Mouse (Mus musculus): ENCODE measurements at regions not wholly inside any gene's neighbourhood (a gene's known extent, or its start where the extent isn't known, plus 50 kb on each side); places are given as distances from the start of the nearest gene placed in this dataset.

GRCm38 (mm10) chr9:88068881-88069304 is 258.1 kb upstream of the Nt5e start:
- no peak for DNase-seq (ENCODE audit: low read depth)

GRCm38 (mm10) chr9:88069834-88070233 is 257.2 kb upstream of the Nt5e start:
- DNase-seq (ENCODE audit: low read depth): no peak

- no peak for DNase-seq (ENCODE audit: low read depth)
Observed at GRCm38 (mm10) chr9:88073165-88073564, 253.8 kb upstream of the Nt5e start.

- no peak for DNase-seq (ENCODE audit: low read depth)
Observed at GRCm38 (mm10) chr9:88073579-88073978, 253.4 kb upstream of the Nt5e start.

GRCm38 (mm10) chr9:88082931-88083479 is 244.0 kb upstream of the Nt5e start:
- no peak for DNase-seq (ENCODE audit: low read depth)

GRCm38 (mm10) chr9:88085181-88085816 is 241.7 kb upstream of the Nt5e start:
- DNase-seq (ENCODE audit: low read depth): no peak

GRCm38 (mm10) chr9:88085866-88086265 is 241.1 kb upstream of the Nt5e start:
- no peak for DNase-seq (ENCODE audit: low read depth)

- no peak for DNase-seq (ENCODE audit: low read depth)
Observed at GRCm38 (mm10) chr9:88091781-88092527, 235.0 kb upstream of the Nt5e start.

GRCm38 (mm10) chr9:88092561-88092960 is 234.4 kb upstream of the Nt5e start:
- DNase-seq (ENCODE audit: low read depth): no peak

- no peak for DNase-seq (ENCODE audit: low read depth)
Observed at GRCm38 (mm10) chr9:88113094-88113493, 213.9 kb upstream of the Nt5e start.

- no peak for DNase-seq (ENCODE audit: low read depth)
Observed at GRCm38 (mm10) chr9:88120536-88120935, 206.5 kb upstream of the Nt5e start.

GRCm38 (mm10) chr9:88120963-88121570 is 205.9 kb upstream of the Nt5e start:
- DNase-seq (ENCODE audit: low read depth): no peak

GRCm38 (mm10) chr9:88124322-88125005 is 202.5 kb upstream of the Nt5e start:
- no peak for DNase-seq (ENCODE audit: low read depth)

- no peak for DNase-seq (ENCODE audit: low read depth)
Observed at GRCm38 (mm10) chr9:88163025-88163780, 163.8 kb upstream of the Nt5e start.

GRCm38 (mm10) chr9:88177575-88178254 is 149.3 kb upstream of the Nt5e start:
- peak; percentile 1 for DNase-seq (ENCODE audit: low read depth)

- DNase-seq (ENCODE audit: low read depth): no peak
Observed at GRCm38 (mm10) chr9:88181189-88181994, 145.6 kb upstream of the Nt5e start.

- DNase-seq (ENCODE audit: low read depth): no peak
Observed at GRCm38 (mm10) chr9:88207378-88207777, 119.6 kb upstream of the Nt5e start.

- no peak for DNase-seq (ENCODE audit: low read depth)
Observed at GRCm38 (mm10) chr9:88208022-88208421, 119.0 kb upstream of the Nt5e start.

GRCm38 (mm10) chr9:88214758-88215157 is 112.2 kb upstream of the Nt5e start:
- no peak for DNase-seq (ENCODE audit: low read depth)

GRCm38 (mm10) chr9:88220360-88220759 is 106.6 kb upstream of the Nt5e start:
- DNase-seq (ENCODE audit: low read depth): no peak
